Mouse (Mus musculus) ES-Bruce4 (cell line): ENCODE measurements at regions not wholly inside any gene's neighbourhood (a gene's known extent, or its start where the extent isn't known, plus 50 kb on each side); places are given as distances from the start of the nearest gene placed in this dataset.

Experiments
- H3K27ac ChIP-seq: 2 replicates; pipeline ENCODE4 v1.5.1; 2012; ENCODE audit warnings: low read length, inconsistent platforms; ENCODE audit not compliant: insufficient read depth
- H3K27me3 ChIP-seq: 2 replicates; pipeline ENCODE4 v1.6.1; 2012; ENCODE audit warnings: mild to moderate bottlenecking, low read length, inconsistent platforms; ENCODE audit not compliant: control insufficient read depth, poor library complexity, insufficient read depth, severe bottlenecking
- H3K36me3 ChIP-seq: 2 replicates; pipeline ENCODE4 v1.6.1; 2012; ENCODE audit warnings: inconsistent platforms, mild to moderate bottlenecking, low read length, moderate library complexity; ENCODE audit not compliant: control insufficient read depth, poor library complexity, insufficient read depth, severe bottlenecking
- H3K4me1 ChIP-seq: one replicate; pipeline ENCODE4 v1.8.1; 2011; ENCODE audit warnings: low read length; ENCODE audit not compliant: control insufficient read depth, insufficient read depth
- H3K4me3 ChIP-seq: 2 replicates; pipeline ENCODE4 v1.5.1; 2011; ENCODE audit warnings: low read depth, mild to moderate bottlenecking, low read length
- H3K9ac ChIP-seq: 2 replicates; pipeline ENCODE4 v1.6.1; 2012; ENCODE audit warnings: low read depth, mild to moderate bottlenecking, inconsistent platforms; ENCODE audit not compliant: poor library complexity, severe bottlenecking
- H3K9me3 ChIP-seq: replicated peaks from 2 replicates; pipeline ENCODE4 v1.6.1; 2012; ENCODE audit warnings: mild to moderate bottlenecking, low read length, inconsistent platforms; ENCODE audit not compliant: control insufficient read depth, poor library complexity, insufficient read depth, severe bottlenecking
- CTCF ChIP-seq: IDR thresholded peaks from one replicate; pipeline ENCODE4 v1.8.1; 2011; ENCODE audit warnings: low read depth, low read length
- EP300 ChIP-seq: IDR thresholded peaks from 2 replicates; pipeline ENCODE4 v1.6.1; 2011; ENCODE audit warnings: low read depth, low read length; ENCODE audit not compliant: insufficient read depth
- POLR2A ChIP-seq: IDR thresholded peaks from one replicate; pipeline ENCODE4 v1.8.1; 2011; ENCODE audit warnings: low read length; ENCODE audit not compliant: insufficient read depth

GRCm38 (mm10) chr11:45244796-45245195 is 607.1 kb upstream of the Clint1 start:
- no peaks in the 10 kb centered on the region for H3K36me3 ChIP-seq
- no peak overlapping the region for H3K9ac ChIP-seq
- H3K27ac ChIP-seq: no peak overlapping the region
- no peaks in the 10 kb centered on the region for H3K27me3 ChIP-seq
- TF ChIP-seq CTCF (no peak), POLR2A (no peak), EP300 (no peak)
- no peak overlapping the region for H3K4me3 ChIP-seq
- no peaks in the 10 kb centered on the region for H3K9me3 ChIP-seq
- H3K4me1 ChIP-seq: no peaks in the 10 kb centered on the region

- no peak overlapping the region for H3K9ac ChIP-seq
- H3K36me3 ChIP-seq: no peaks in the 10 kb centered on the region
- no peaks in the 10 kb centered on the region for H3K27me3 ChIP-seq
- H3K4me3 ChIP-seq: no peak overlapping the region
- TF ChIP-seq CTCF (no peak), POLR2A (no peak), EP300 (no peak)
- H3K4me1 ChIP-seq: no peaks in the 10 kb centered on the region
- no peak overlapping the region for H3K27ac ChIP-seq
- 0 out of 2 replicates have a peak, but pooled peaks cover under 1% of the 10 kb centered on the region for H3K9me3 ChIP-seq
These were observed 595.8 kb upstream of the Clint1 start for GRCm38 (mm10) chr11:45256019-45256418.

GRCm38 (mm10) chr11:45262198-45262597 is 589.7 kb upstream of the Clint1 start:
- no peaks in the 10 kb centered on the region for H3K27me3 ChIP-seq
- no peak overlapping the region for H3K9ac ChIP-seq
- no peaks in the 10 kb centered on the region for H3K36me3 ChIP-seq
- no peaks in the 10 kb centered on the region for H3K4me1 ChIP-seq
- TF ChIP-seq EP300 (no peak), POLR2A (no peak), CTCF (no peak)
- no peaks in the 10 kb centered on the region for H3K9me3 ChIP-seq
- H3K27ac ChIP-seq: no peak overlapping the region
- H3K4me3 ChIP-seq: no peak overlapping the region

- no peak overlapping the region for H3K9ac ChIP-seq
- H3K27me3 ChIP-seq: no peaks in the 10 kb centered on the region
- no peaks in the 10 kb centered on the region for H3K36me3 ChIP-seq
- no peaks in the 10 kb centered on the region for H3K4me1 ChIP-seq
- H3K4me3 ChIP-seq: no peak overlapping the region
- no peak overlapping the region for H3K27ac ChIP-seq
- TF ChIP-seq POLR2A (no peak), EP300 (no peak), CTCF (no peak)
- no peaks in the 10 kb centered on the region for H3K9me3 ChIP-seq
These were observed 587.9 kb upstream of the Clint1 start for GRCm38 (mm10) chr11:45264001-45264400.

- no peak overlapping the region for H3K4me3 ChIP-seq
- H3K4me1 ChIP-seq: no peaks in the 10 kb centered on the region
- no peaks in the 10 kb centered on the region for H3K9me3 ChIP-seq
- H3K27ac ChIP-seq: no peak overlapping the region
- H3K36me3 ChIP-seq: no peaks in the 10 kb centered on the region
- TF ChIP-seq CTCF (no peak), EP300 (no peak), POLR2A (no peak)
- no peak overlapping the region for H3K9ac ChIP-seq
- H3K27me3 ChIP-seq: no peaks in the 10 kb centered on the region
These were observed 586.5 kb upstream of the Clint1 start for GRCm38 (mm10) chr11:45265171-45265988.

- TF ChIP-seq EP300 (no peak), CTCF (no peak)
- Histone ChIP-seq H3K27me3 (no peaks in the 10 kb centered on the region), H3K9me3 (no peaks in the 10 kb centered on the region), H3K4me3 (no peak overlapping the region), H3K27ac (no peak overlapping the region), H3K9ac (no peak overlapping the region), H3K36me3 (no peaks in the 10 kb centered on the region), H3K4me1 (no peaks in the 10 kb centered on the region)
These were observed 585.9 kb upstream of the Clint1 start for GRCm38 (mm10) chr11:45265989-45266302.
